Mouse (Mus musculus): ENCODE measurements at regions not wholly inside any gene's neighbourhood (a gene's known extent, or its start where the extent isn't known, plus 50 kb on each side); places are given as distances from the start of the nearest gene placed in this dataset.

GRCm38 (mm10) chr13:90738513-90738912, 166.6 kb downstream of the Atp6ap1l start:
- DNase-seq (ENCODE audit: low spot score): no peak

DNA sequence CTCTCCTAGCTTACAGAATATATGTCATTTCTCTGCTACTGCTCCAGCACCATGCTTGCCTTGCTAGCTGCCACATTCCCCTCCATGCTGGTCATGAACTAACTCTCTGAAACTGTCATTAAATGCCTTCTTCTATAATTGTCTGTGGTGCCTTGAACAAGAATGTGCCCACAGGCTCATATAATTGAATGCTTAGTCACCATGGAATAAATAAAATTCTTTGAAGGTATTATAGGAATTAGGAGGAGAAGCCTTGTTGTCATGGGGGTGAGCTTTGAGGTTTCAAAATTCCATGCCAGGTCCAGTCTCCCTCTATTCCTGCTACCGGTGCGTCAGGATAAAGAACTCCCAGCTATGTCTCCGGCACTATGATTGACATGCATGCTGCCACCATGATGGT, 171.9 kb downstream of the Atp6ap1l start:
- no peak for DNase-seq (ENCODE audit: low spot score)

GRCm38 (mm10) chr13:90729078-90729477, 176.1 kb downstream of the Atp6ap1l start:
- no peak for DNase-seq (ENCODE audit: low spot score)

DNA sequence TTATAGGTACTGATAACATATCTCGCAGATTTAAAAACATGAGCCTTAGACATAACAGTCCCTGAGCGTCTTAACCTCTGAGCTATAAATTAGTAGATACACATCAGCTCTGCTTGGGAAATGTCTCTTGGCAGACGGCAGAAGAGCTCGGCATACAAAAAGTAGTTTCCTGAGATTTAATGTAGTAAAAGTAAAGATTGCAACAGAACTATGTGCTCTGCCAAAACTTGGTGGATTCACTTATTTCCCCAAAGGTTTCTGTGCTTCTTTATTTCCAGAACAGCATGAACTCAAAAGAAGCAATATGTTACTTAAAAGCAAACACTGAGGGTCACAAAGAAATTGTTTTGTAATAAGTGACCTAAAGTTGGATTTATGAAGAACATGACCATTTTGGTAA, 177.3 kb downstream of the Atp6ap1l start:
- DNase-seq (ENCODE audit: low spot score): no peak

DNA sequence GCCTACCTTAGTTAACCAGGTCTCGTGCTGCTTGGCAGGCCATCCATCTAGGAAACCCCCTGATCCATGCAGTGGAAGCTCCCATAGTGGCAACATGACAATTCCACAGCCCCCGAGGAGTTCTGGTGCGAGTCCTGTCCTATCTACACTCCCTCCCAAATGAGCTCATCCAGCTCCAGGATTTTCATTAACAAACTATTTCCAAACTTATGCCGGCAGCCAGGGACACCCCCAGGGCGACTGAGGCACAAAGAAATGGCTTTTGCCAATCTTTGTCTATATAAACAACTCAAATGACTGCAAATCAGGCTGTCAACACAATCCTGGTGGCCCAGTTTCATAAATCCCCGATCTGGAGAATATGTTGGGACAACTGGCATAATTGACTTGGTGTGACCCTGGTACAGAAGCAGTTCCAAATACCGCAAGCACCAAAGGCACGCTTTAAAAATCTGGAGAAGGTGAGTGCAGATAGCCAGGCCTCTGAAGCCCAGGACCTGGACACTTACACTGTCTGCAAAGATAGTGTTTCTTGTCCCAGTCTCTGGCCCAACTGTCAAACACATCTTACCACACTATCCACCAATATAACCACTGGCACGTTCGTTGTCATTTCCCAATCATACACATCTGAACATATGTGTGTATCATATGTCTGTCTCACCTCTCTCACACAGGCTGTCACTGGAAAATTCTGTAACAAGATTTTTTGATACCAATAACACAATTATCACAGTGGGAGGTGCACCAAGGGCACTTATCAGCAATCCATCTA, 179.9 kb downstream of the Atp6ap1l start:
- no peak for DNase-seq (ENCODE audit: low spot score)

- no peak for DNase-seq (ENCODE audit: low spot score)
Observed at GRCm38 (mm10) chr13:90724598-90724997, 180.6 kb downstream of the Atp6ap1l start.

- no peak for DNase-seq (ENCODE audit: low spot score)
Observed at GRCm38 (mm10) chr13:90723533-90723898, 181.6 kb downstream of the Atp6ap1l start.

DNA sequence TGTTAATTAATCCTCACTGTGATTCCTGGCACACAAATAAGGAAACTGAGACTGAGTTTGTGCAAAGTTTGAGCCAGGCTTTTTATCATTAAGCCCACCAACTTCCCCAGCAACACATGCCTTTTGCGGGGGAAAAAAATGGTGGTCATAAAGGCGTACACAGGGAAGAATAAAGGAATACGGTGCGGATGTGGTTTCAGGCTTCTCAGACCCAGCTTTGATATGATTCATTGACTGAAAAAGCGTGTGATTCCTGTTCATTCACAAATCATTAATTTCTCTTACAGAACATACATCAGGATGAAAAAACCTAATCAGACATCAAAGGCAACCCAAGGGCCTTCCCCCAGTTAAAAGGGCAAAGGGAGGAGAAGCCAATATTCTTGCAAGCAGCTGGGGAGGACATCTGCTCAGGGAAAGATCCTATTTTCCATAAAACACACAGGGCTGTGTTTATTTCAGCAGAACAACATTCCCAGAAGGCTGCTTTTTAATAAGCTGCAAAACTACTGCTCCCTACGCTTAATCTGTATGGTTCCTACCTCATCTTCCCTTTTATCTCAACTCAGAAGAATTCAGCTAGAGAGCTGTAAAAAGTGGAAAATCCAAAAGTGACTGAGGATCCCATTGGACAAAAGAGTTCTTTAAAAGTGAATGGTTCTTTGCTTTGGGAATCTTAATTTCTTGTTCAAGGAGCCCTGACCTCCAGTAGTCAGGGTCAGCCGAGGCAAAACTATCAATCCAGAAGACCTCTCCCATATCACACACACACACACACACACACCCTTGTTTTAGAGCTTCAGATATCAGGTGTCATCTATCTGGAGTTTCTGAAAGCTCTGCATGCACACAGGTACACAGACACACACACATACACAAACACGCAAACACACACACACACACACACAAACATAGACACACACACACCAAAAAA, 182.3 kb downstream of the Atp6ap1l start:
- no peak for DNase-seq (ENCODE audit: low spot score)

GRCm38 (mm10) chr13:90684324-90684723, 220.8 kb downstream of the Atp6ap1l start:
- DNase-seq (ENCODE audit: low spot score): no peak

DNA sequence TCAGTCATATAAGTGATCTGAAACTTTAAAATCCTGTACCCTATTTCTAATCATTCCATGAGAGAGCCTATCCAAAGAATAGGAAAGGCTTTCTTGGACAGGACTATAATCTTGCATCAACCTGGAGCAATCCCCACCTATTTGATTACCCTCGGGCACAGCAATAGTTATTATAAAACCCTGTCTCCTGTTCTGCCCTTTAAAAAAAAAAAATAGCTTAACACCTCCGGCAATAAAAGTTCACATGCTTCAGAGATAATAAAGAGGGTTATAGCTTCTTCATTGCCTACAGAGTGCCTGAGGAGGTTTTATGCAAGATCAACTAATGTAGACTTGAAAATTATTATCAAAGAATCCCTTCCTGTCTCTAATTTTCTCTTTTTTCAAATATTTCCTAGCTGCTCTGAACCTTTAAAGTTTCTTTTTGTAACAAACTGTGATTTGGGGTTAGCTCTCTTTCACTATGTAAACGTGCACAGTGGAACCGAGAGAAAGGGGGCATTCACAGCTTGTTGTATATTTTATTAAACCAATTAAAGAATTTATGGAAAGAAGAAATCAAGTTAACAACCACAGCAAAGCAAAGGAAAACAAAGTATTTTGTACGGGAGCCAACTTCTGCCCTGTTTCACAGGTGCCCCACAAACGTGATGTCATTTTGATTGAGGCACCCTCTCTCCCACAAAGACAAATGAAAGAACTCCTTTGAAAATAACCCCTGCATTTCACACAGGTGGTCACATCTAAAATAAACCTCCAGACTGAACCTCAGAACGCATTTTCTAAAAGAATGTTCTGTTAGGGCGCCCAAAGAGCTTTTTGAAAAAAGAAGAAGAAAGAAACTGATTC, 225.8 kb downstream of the Atp6ap1l start:
- DNase-seq (ENCODE audit: low spot score): no peak

- no peak for DNase-seq (ENCODE audit: low spot score)
Observed at GRCm38 (mm10) chr13:90673823-90674222, 231.3 kb downstream of the Atp6ap1l start.

GRCm38 (mm10) chr13:90673079-90673478, 232.1 kb downstream of the Atp6ap1l start:
- no peak for DNase-seq (ENCODE audit: low spot score)

GRCm38 (mm10) chr13:90661567-90662141, 243.5 kb downstream of the Atp6ap1l start:
- DNase-seq (ENCODE audit: low spot score): no peak

GRCm38 (mm10) chr13:90660950-90661349, 244.2 kb downstream of the Atp6ap1l start:
- DNase-seq (ENCODE audit: low spot score): no peak

DNA sequence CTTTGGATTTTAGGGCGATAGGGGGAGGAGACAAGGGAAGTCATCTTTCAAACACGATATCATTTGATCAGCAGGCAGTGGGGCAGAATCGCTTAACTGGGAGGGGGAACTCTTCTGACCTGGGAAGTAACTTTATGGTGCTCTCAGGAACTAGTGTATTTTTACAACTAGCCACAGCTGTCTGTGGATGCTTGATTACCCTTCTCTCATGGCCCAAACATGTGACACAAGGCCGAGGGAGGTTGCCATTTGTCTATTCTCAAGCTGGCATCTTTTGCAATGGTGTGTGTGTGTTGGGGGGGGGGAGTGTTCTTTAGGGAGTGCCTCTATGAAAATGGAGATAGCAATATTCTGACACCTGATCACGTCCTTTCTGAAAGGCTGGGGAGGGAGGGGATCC, 246.1 kb downstream of the Atp6ap1l start:
- DNase-seq (ENCODE audit: low spot score): no peak

DNA sequence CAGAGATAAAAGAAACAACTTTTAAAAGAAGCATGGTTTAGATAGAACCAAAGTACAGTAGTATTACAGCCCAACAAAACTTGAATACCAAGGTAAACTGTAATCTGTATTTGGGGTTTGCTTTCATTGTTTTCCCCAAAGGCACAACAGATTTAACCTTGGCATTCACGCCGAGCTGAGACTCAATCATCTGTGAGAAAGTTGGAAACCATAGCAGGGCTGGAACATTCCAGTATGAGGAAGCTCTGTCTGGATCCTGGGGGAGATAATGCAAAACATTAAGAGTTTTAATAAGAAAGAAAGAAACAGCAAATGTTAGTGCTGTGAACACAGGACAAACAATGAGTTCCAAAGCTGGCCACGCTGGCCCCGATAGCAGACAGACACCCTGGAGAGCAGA, 258.8 kb downstream of the Atp6ap1l start:
- no peak for DNase-seq (ENCODE audit: low spot score)

DNA sequence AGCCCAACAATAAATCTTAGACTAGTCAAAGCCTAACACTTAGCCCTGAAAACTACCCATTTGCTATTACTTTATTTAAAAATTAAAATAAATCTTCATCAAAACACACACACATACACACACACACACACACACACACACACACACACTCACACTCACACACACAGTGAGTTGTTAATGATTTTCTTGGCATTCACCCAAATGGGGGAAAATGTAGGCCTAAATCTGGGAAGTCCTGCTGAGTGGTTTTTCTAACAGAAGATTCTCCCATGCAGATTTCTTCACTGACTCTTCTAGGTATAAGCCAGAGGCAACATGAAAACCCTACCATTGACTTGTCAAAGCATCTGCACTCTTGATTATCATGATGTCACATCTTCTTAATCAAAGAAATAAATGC, 260.9 kb downstream of the Atp6ap1l start:
- DNase-seq (ENCODE audit: low spot score): no peak

DNA sequence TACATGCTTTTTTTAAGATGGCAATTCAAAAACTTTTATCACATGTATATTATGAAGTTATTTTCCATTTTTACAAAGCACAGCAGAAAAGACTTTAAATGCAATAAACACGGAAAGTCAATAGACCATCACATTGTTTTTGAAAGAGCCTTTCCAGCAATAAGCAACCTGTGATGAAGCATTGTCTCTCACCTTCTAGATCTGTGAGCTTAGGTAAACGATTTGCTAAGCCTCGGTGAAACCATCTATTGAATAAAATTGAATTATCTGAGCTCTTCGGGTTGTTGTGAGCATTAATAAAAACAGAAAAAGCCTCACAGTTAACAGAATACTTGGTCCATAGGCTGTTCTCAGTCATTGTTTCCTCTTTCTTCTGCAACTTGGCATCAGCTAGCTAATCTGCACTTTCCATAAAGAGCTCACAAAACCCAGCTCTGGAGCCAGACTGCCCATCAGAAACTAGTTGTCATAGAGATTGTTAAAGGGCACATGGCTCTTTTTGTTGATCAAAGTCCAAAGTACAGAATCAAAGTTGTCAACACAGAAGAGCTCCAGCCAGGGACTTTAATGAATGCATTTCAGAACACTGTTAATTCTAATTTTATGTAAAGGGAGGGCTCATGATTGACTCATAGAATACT, 261.5 kb downstream of the Atp6ap1l start:
- no peak for DNase-seq (ENCODE audit: low spot score)

DNA sequence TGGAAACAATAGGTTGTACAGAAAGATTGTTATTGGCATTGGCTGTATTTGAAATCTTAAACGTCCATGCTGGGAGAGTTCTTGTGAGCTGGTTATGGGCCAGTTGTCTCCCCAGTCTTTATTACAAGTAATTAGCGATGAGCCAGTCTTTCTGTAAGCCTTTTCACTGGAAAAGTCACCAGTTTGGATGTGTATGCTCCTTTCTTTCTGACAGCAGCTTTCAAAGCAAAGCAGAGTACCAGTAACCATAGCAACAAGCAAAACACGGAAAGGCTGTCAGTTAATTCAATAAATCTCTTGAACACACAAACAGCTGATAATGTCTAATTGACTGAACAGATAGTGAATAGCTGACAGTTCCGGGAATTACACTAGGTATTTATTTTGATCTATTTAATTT, 262.0 kb downstream of the Atp6ap1l start:
- DNase-seq (ENCODE audit: low spot score): no peak

DNA sequence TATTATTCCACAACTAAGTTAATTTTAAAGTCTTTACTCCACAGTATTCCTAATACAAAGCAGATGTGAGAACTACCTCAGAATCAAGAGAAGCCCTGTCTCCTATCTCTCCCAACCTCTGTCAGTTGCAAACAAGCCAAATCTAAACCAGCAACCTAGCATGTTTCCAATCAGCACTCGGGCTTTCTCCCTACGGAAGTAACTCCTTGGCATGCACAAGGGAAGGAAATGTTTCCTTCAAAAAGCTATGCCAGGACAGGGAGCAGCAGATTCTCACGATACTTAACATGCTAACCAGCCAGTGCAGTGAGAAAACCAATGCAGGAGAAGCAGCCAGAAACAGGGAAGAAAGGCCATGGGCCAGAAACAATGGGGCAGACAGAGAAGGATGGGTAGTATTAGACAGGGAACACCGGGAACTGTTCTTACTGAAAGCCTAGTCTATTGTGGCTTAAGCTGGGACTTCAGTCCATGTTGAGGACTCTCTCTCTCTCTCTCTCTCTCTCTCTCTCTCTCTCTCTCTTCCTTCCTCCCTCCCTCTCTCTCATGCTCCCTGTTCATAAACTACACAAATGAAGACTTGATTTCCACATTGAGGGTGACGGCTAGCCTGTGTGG, 262.8 kb downstream of the Atp6ap1l start:
- DNase-seq (ENCODE audit: low spot score): no peak
